Comparison of ENCODE assay signal across 19 mouse cellular contexts in genomic region chr10:69810785-69811184, GRCm38 (mm10).
"Had no signal": no experiment of that assay in that cellular context is flagged by ENCODE, and none has a peak within 500 bp of the region (broad histone marks: within the 10 kb centered on the region; RNA-seq: fewer than 3 reads in every experiment).

No protein-coding gene starts in this region.

- H3K4me2 ChIP-seq: lung, embryonic 14.5 days; midbrain, embryonic 11.5 days; midbrain, embryonic 13.5 days; midbrain, embryonic 15.5 days; neural tube, embryonic 13.5 days; neural tube, embryonic 15.5 days; stomach, embryonic 15.5 days had no signal

- H3K9ac ChIP-seq: lung, embryonic 14.5 days; midbrain, embryonic 13.5 days; midbrain, embryonic 15.5 days; neural tube, embryonic 13.5 days; neural tube, embryonic 15.5 days; stomach, embryonic 15.5 days had no signal

- H3K4me1 ChIP-seq: megakaryocyte, embryonic 14.5 days; stomach, embryonic 15.5 days had no signal

- H3K9me3 ChIP-seq: midbrain, embryonic 13.5 days; midbrain, embryonic 15.5 days; neural tube, embryonic 13.5 days; neural tube, embryonic 15.5 days; stomach, embryonic 15.5 days had no signal

- H3K4me3 ChIP-seq: megakaryocyte, embryonic 14.5 days; midbrain, embryonic 13.5 days; midbrain, embryonic 15.5 days; neural tube, embryonic 13.5 days; neural tube, embryonic 15.5 days; stomach, embryonic 15.5 days had no signal

- ATAC-seq: midbrain, embryonic 13.5 days; midbrain, embryonic 15.5 days had no signal

- H3K36me3 ChIP-seq: midbrain, embryonic 15.5 days; stomach, embryonic 15.5 days had no signal

- H3K27me3 ChIP-seq: megakaryocyte, embryonic 14.5 days; midbrain, embryonic 13.5 days; midbrain, embryonic 15.5 days; neural tube, embryonic 13.5 days; neural tube, embryonic 15.5 days; stomach, embryonic 15.5 days had no signal

- H3K27ac ChIP-seq: macrophage; midbrain, embryonic 13.5 days; midbrain, embryonic 15.5 days; neural tube, embryonic 13.5 days; neural tube, embryonic 15.5 days; stomach, embryonic 15.5 days; stomach, postnatal 0 days had no signal

- DNase-seq: lung, adult 18-20 months; lung, embryonic 14.5 days; lung, postnatal 10 days; retina, postnatal 1 day; right cerebral cortex, adult 18-20 months; right cerebral cortex, postnatal 25 days; right cerebral cortex, postnatal 4 days; thymus, adult 2 months; thymus, postnatal 25 days; thymus, postnatal 4 days had no signal
